Mouse (Mus musculus) C2C12 (cell line): ENCODE data around the gene Ift43.

Source experiments
- CEBPB ChIP-seq: IDR thresholded peaks from one replicate; pipeline ENCODE4 v1.6.1; 2011; ENCODE audit warnings: low read depth, mild to moderate bottlenecking, control low read depth, moderate library complexity
- CTCF ChIP-seq: IDR thresholded peaks from one replicate; pipeline ENCODE4 v1.5.1; 2011; ENCODE audit not compliant: control insufficient read depth, insufficient read depth, insufficient read length
- FOSL1 ChIP-seq: IDR thresholded peaks from one replicate; pipeline ENCODE4 v1.8.0; 2011; ENCODE audit warnings: mild to moderate bottlenecking, low read length; ENCODE audit not compliant: poor library complexity, insufficient read depth, severe bottlenecking
- MAX ChIP-seq: IDR thresholded peaks from one replicate; pipeline ENCODE4 v1.6.1; 2011; ENCODE audit warnings: mild to moderate bottlenecking, control low read depth
- MYOD1 ChIP-seq: IDR thresholded peaks from one replicate; pipeline ENCODE4 v1.6.1; 2011; ENCODE audit warnings: low read depth; ENCODE audit not compliant: control insufficient read depth, insufficient read length
- USF1 ChIP-seq: IDR thresholded peaks from one replicate; pipeline ENCODE4 v1.6.1; 2011; ENCODE audit warnings: low read depth, mild to moderate bottlenecking, control low read depth, moderate library complexity

- TF ChIP-seq MAX (no peak), CTCF (peak; percentile 9), FOSL1 (no peak), MYOD1 (no peak), CEBPB (no peak), USF1 (no peak)
Observed at GRCm38 (mm10) chr12:86110637-86111036, 28.3 kb downstream of the Ift43 start.
